Comparison of ENCODE assay signal across 7 mouse cellular contexts in the genomic region with DNA sequence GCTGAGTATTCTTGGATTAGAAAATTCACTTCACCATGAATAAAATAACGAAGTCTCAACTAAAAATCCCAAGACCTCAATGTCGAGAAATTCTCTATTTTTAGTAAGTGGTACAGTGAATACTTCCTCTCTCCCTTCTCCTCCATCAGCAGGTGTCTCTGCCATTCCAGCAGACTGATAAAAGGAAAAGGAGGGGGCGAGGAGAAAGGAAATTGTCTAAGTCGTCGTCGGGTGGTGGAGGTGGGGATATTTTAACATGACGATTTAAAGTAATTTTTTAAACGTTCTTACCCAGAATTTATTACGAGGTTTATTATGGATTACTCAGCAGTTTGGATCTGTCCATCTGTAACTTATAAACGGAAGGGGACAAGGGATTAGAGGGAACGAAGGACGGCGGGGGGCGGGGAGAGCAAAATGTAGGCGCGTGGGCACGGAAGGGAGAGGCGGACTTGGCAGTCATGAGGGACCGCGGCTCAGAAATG. TPM values are rescaled to one million over a fixed set of nuclear protein-coding genes. Genes with fewer than 3 reads are reported as not detected.
A peak's percentile ranks its signal among the peaks of the same experiment; 100 is the strongest.
DNase-seq lines count a peak whose midpoint lies in the region; ATAC-seq lines count a peak whose summit lies in the region.

No protein-coding gene starts in this region.

- H3K4me2 ChIP-seq in embryonic facial prominence, embryonic 11.5 days (ENCODE audit: low read depth, low read length), result peak overlapping the region; percentile 93
- H3K4me2 ChIP-seq in hindbrain, embryonic 12.5 days (replicated peaks), result peak overlapping the region; percentile 88

- H3K9ac ChIP-seq in embryonic facial prominence, embryonic 11.5 days (replicated peaks; ENCODE audit: low read length), result peak overlapping the region; percentile 72
- peak overlapping the region; percentile 68 for H3K9ac ChIP-seq in hindbrain, embryonic 12.5 days

- no peaks in the 10 kb centered on the region for H3K36me3 ChIP-seq in embryonic facial prominence, embryonic 11.5 days (replicated peaks; ENCODE audit: control insufficient read depth, insufficient read depth, low read depth, low read length)
- no peaks in the 10 kb centered on the region for H3K36me3 ChIP-seq in hindbrain, embryonic 12.5 days
- no peaks in the 10 kb centered on the region for H3K36me3 ChIP-seq in megakaryocyte, embryonic 14.5 days (replicated peaks; ENCODE audit: low read length)

- ATAC-seq in embryonic facial prominence, embryonic 11.5 days (replicated peaks; ENCODE audit: insufficient number of reproducible peaks, low FRiP score, low TSS enrichment, low read depth), result no peak
- no peak for ATAC-seq in hindbrain, embryonic 12.5 days (ENCODE audit: low FRiP score)
- no peak for ATAC-seq in monocyte, adult 5-6 weeks (replicated peaks; ENCODE audit: insufficient number of reproducible peaks, low FRiP score, low TSS enrichment, poor library complexity, severe bottlenecking)

- peak; percentile 67 for DNase-seq in left cerebral cortex, postnatal 4 days
- no peak for DNase-seq in left cerebral cortex, postnatal 36 days (ENCODE audit: low spot score in 2 of 2)
- DNase-seq in embryonic facial prominence, embryonic 11.5 days (ENCODE audit: low spot score), result no peak
- no peak for DNase-seq in left cerebral cortex, adult 18-20 months (ENCODE audit: low spot score in 2 of 2)

- no peak overlapping the region for H3K27ac ChIP-seq in embryonic facial prominence, embryonic 11.5 days (replicated peaks; ENCODE audit: low read depth, low read length)
- H3K27ac ChIP-seq in hindbrain, embryonic 12.5 days, result peak overlapping the region; percentile 41; the same call in 1 of the 2 replicates

- H3K27me3 ChIP-seq in embryonic facial prominence, embryonic 11.5 days (ENCODE audit: control insufficient read depth, insufficient read depth, low read length), result 0 out of 2 replicates have a peak, but pooled peaks cover 2% of the 10 kb centered on the region
- peaks cover 9% of the 10 kb centered on the region; the same call in 1 of the 2 replicates for H3K27me3 ChIP-seq in hindbrain, embryonic 12.5 days
- peaks cover 18% of the 10 kb centered on the region for H3K27me3 ChIP-seq in megakaryocyte, embryonic 14.5 days (replicated peaks)

- intact Hi-C loops in left cerebral cortex, postnatal 4 days (cut with DNase I), result no loop called here
- intact Hi-C loops in left cerebral cortex, postnatal 36 days (cut with DNase I), result loop anchor here (2.0 kb wide), 2 partner anchors 15 to 83 kb away; no protein-coding TSS in a partner anchor

- peak overlapping the region; percentile 78 for H3K4me3 ChIP-seq in embryonic facial prominence, embryonic 11.5 days (ENCODE audit: low read depth, low read length)
- H3K4me3 ChIP-seq in hindbrain, embryonic 12.5 days, result peak overlapping the region; percentile 81
- H3K4me3 ChIP-seq in megakaryocyte, embryonic 14.5 days (replicated peaks), result peak overlapping the region; percentile 97

- no peaks in the 10 kb centered on the region for H3K9me3 ChIP-seq in embryonic facial prominence, embryonic 11.5 days (replicated peaks; ENCODE audit: control insufficient read depth, low read length)
- no peaks in the 10 kb centered on the region for H3K9me3 ChIP-seq in hindbrain, embryonic 12.5 days (replicated peaks)
- H3K9me3 ChIP-seq in megakaryocyte, embryonic 14.5 days, result no peaks in the 10 kb centered on the region

- no peaks in the 10 kb centered on the region for H3K4me1 ChIP-seq in embryonic facial prominence, embryonic 11.5 days (ENCODE audit: control insufficient read depth, insufficient read depth, low read length)
- peaks cover 7% of the 10 kb centered on the region; the same call in 1 of the 2 replicates for H3K4me1 ChIP-seq in hindbrain, embryonic 12.5 days
- H3K4me1 ChIP-seq in megakaryocyte, embryonic 14.5 days, result peaks cover 14% of the 10 kb centered on the region

- WGBS in embryonic facial prominence, embryonic 11.5 days, result 6% methylated on average over 20 of the region's 20 CpGs
- 6% methylated on average over 20 of the region's 20 CpGs for WGBS in hindbrain, embryonic 12.5 days

RNA-seq across cellular contexts. Expression of a gene that starts 0.8 kb away (rescaled TPM):
- total RNA-seq in left cerebral cortex, postnatal 4 days (2021), result 10 to 100 TPM; 26.2 to 27.7 TPM
- total RNA-seq in left cerebral cortex, postnatal 36 days (2021), result 10 to 100 TPM; 16.4 to 28.0 TPM
- polyA plus RNA-seq in embryonic facial prominence, embryonic 11.5 days (2014; fragmentation: Nextera tagmentation; extraction: Ambion mirVana), result 3.0 and 3.2 TPM in 2 replicates
- polyA plus RNA-seq in hindbrain, embryonic 12.5 days (2016; fragmentation: Nextera tagmentation; extraction: Ambion mirVana), result 9.3 and 11.1 TPM in 2 replicates
- polyA plus RNA-seq in megakaryocyte, embryonic 14.5 days (2012; ENCODE audit: insufficient read depth, low replicate concordance), result 0.37 TPM in 1 of 2 replicates, not detected in the other
- total RNA-seq in monocyte, adult 5-6 weeks (2017), result 2.9 to 7.4 TPM (median 6.0 TPM) in 3 replicates
- 10 to 100 TPM; 19.4 to 21.2 TPM for total RNA-seq in left cerebral cortex, adult 18-20 months (2021)
